Mouse (Mus musculus): ENCODE measurements around the gene Gm45021. TPM values are rescaled to one million over a fixed set of nuclear protein-coding genes. Genes with fewer than 3 reads are reported as not detected.

Gm45021 gene
- not detected for polyA plus RNA-seq (2017; shearing (Covaris generic))

DNA sequence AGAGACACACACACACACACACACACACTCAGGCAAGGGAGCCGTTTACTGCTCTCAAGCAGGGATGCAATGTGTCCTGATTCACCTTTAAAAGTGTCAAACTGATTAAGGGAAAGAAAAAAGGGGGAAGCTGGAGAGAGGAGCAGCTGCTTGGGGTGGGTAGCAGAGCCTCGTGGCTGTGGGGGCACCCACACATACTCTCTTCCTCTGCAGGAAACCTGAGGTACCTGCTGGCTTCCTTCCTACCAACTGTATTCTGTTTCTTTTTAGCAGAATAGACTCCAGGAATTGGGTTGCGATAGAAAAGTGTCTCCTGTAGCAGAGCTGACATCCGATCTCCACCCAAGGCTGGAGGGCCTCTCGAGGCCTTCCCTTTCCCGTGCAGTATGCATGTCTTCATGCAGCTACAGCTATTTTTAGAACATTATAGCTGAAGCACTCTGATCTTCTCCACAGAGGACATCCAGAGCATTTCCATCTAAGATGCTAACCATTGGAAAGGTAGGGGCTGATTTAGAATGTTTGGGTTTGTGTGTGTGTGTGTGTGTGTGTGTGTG lies at the start of gene Gm45021:
Gene Gm45021 (plus strand): TSS at position 417 of the 557 bp plus-strand sequence.

DNA sequence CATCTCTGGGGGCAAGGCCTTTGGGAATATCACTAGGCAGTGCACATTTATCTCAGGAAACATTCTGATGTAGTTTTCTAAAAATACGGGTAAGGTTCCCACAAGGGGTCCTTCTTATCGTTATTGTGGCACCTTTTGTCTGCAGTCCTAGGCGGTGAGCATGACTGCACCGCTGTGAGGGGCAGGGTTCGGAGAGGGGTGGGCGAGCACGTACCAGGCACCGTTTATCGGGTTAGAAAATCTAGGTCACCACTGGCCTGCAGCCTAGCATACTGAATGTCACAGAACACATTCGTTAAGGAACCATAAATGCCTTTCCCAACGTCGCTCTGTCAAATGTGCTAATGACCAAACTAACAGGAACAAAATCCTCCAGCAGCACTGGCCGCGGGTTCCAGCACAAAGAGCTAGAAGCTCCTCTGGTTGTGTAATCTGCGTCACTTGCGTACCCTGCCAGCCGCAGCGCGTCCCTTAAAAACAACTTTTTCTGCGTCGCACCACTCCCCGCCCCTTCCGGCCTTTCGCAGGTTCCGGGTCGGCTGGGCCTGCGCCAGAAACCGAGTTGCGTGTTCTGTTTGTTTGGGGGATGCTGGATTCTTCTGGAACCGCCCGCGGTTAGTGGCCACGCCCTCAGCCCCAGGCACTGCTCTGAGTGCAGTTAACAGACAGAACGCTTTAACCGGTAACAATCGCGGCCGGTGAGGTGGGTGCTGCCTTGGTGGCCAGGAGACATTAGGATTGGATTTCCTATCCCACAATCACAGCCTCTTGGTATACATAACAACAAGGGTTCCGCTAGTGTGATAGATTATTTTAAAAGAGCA lies 34.9 kb upstream of the Gm45021 start, which contains the start of gene Lrrc61:
Gene Lrrc61 (plus strand): TSS at position 517 of the 824 bp plus-strand sequence.

DNA sequence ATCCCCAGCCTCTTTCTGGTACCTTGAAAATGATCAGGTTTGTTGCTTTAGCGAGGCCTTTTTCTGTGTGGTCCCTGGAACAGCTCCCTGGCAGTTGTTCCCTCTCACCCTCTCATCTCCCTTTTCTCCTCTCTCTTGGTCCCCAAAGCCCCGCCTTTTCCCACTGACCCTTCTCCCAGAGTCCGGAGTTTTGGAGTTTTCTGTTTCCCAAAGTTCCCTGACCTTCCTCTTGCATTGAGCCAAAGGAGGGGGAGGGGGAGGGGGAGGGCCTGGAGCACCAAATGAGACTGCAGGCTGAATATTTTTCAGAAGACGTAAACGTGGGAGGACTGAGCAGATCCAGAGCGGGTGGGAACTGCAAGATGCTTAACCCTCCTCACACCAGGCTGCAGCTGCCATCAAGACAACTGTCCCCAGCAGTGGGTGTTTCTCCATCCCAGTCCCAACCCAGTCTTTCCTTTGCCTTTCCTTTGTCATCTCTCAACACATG lies 16.8 kb upstream of the Gm45021 start, which contains the start of gene Rarres2:
Gene Rarres2 (minus strand): TSS at position 218 of the 490 bp plus-strand sequence.

DNA sequence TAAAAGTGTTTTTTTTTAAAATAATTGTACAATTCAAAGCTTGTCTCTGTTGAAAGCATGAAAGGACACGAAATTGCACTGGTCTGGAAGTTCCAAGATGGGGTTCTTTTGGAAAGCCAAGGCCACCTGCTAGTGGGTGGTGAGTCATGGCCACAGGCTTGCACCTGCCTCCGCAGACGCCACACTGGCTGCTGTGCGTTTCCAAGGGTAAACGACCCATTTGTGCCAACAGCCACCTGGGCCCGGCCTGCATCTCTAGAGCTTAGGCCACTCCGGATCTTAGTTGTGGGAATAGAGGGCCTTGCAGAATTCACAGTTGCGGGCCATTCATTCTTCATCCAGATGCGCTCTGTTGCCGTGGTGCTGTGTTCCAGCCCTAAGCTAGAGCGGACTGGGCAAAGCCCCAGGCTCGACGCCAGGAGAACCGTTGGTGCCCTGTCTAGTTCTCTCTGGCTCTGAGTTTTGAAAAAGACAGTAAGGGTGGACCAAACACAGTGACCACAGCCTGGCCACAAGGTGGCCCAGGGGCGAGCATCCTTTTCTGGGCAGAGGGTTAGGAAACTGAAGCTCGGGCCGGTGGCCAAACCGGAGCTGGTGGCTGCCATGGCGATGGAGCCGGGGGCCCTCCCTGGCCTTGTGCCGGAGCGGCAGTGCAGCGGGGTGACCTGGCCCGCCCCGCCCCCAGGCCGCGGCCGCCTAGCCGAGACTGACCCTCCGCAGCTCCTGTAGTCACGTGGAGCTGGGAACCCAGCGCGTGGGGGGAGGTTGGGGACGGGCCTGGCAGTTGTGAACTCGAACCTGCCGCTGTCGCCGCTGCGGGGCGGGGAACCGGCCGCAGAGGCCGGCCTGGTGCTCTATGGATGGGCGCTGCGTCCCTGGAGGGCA lies 4.0 kb downstream of the Gm45021 start, which contains the start of the genes Repin1 and Gm44965:
Gene Repin1 (plus strand): TSS at position 726 of the 885 bp plus-strand sequence.
Gene Gm44965 (plus strand): TSS at position 784 of the 885 bp plus-strand sequence.

DNA sequence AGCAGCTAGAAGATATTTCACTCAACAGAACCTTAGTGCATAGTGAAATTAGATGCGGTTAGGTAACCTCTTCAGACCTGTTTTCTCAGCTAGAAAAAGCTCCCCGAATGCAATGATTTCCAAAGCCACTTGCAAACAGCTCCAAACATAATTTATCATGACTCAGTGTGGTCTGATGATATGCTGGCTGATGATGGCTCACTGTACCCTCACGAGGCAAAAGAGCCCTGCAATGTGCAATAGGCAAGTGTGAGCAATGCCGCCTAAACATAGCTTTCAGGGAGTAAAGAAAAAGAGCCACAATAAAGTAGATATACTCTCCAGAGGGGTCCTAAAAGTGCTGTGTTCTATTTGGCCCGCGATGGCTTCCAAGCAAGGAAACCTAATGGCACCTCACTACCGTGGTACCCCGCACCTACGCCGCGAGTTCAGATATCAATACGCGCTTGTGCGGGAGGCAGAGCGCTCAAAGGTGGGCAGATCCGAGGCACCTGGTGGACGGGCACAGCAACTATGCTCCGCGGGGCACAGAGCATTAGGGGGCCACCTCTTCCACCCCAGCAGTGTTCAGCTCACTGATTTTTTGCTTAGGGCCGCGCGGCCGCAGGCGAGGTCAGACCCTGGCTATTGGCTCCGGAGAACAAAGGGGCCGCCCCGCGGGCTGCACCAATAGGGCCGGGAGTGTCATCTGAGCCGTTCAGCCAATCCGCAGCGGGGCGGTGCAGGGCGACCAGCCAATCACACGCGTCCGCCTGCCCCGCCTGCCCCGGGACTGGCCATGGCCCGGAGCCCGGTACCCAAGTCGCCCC lies 12.1 kb downstream of the Gm45021 start, which contains the start of gene Zfp775:
Gene Zfp775 (plus strand): TSS at position 793 of the 809 bp plus-strand sequence.

DNA sequence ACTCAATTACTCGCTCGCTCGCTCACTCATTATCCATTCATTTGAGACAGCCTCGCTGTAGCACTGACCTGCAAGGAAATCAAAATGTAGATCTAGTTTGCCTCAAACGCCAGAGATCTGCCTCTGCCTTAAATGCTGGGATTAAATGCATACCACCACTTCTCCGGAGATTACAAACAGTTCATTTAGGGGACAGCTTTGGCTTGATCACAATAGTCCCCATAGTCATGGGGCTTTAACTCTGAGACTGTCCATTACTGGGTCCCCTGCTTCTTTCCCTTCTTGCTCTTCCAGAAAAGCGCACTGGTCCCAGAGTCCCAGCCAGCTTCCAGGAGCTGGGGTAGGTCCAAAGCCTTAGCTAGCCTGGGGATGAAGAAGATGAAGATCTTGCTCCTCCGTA lies 37.1 kb downstream of the Gm45021 start, which contains the start of gene AI854703:
Gene AI854703 (plus strand): TSS at position 301 of the 400 bp plus-strand sequence.

DNA sequence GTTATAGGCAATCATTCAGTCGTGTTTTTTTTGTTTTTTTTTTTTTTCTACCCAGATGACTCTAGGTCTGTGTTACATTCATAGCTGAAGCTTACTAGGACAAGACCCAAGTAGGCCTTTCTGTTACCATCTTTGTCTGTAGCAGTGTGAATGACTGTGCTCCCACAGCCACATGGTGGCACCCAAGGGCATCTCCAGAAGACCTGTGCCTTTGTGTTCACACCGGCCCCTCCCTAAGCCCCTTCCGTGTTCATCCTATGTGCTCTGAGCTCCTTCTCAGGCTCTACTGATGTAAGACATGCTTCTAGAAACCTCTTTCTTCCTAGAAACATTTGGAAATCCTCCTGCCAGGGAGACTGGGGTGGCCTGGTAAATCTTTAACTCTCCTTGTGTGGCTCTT lies 57.6 kb downstream of the Gm45021 start, which contains the start of gene Gimap8:
Gene Gimap8 (plus strand): TSS at position 240 of the 400 bp plus-strand sequence.

Other genes starting within 250 kb of the Gm45021 start
- 40.6 TPM for gene Krba1, start 194.0 kb upstream of the Gm45021 start, polyA plus RNA-seq (2017; shearing (Covaris generic))
- 17.7 TPM for gene Zfp467, start 143.8 kb upstream of the Gm45021 start, polyA plus RNA-seq (2017; shearing (Covaris generic))
- 0.18 TPM for gene Sspo, start 141.4 kb upstream of the Gm45021 start, polyA plus RNA-seq (2017; shearing (Covaris generic))
- gene Atp6v0e2, start 52.0 kb upstream of the Gm45021 start, polyA plus RNA-seq (2017; shearing (Covaris generic)), result 0.60 TPM
- 58.6 TPM for gene Lrrc61, start 34.8 kb upstream of the Gm45021 start, polyA plus RNA-seq (2017; shearing (Covaris generic))
- gene Rarres2, start 16.8 kb upstream of the Gm45021 start, polyA plus RNA-seq (2017; shearing (Covaris generic)), result 0.32 TPM
- 8.3 TPM for gene Repin1, start 4.3 kb downstream of the Gm45021 start, polyA plus RNA-seq (2017; shearing (Covaris generic))
- not detected for gene Gm44965, start 4.3 kb downstream of the Gm45021 start, polyA plus RNA-seq (2017; shearing (Covaris generic))
- 4.0 TPM for gene Zfp775, start 12.5 kb downstream of the Gm45021 start, polyA plus RNA-seq (2017; shearing (Covaris generic))
- 4.7 TPM for gene AI854703, start 37.2 kb downstream of the Gm45021 start, polyA plus RNA-seq (2017; shearing (Covaris generic))
- 221 TPM for gene Gimap8, start 57.6 kb downstream of the Gm45021 start, polyA plus RNA-seq (2017; shearing (Covaris generic))
- gene Gimap9, start 86.5 kb downstream of the Gm45021 start, polyA plus RNA-seq (2017; shearing (Covaris generic)), result 328 TPM
- gene Gimap4, start 94.9 kb downstream of the Gm45021 start, polyA plus RNA-seq (2017; shearing (Covaris generic)), result 1,649 TPM
- gene Gimap6, start 118.6 kb downstream of the Gm45021 start, polyA plus RNA-seq (2017; shearing (Covaris generic)), result 1,052 TPM
- gene Gm28053, start 129.0 kb downstream of the Gm45021 start, polyA plus RNA-seq (2017; shearing (Covaris generic)), result 35.7 TPM
- gene Gimap7, start 129.0 kb downstream of the Gm45021 start, polyA plus RNA-seq (2017; shearing (Covaris generic)), result 547 TPM
- gene Gimap1, start 149.4 kb downstream of the Gm45021 start, polyA plus RNA-seq (2017; shearing (Covaris generic)), result 363 TPM
- 234 TPM for gene Gimap5, start 156.6 kb downstream of the Gm45021 start, polyA plus RNA-seq (2017; shearing (Covaris generic))
- 2,400 TPM for gene Gimap3, start 181.2 kb downstream of the Gm45021 start, polyA plus RNA-seq (2017; shearing (Covaris generic))